Mouse (Mus musculus): ENCODE measurements at regions not wholly inside any gene's neighbourhood (a gene's known extent, or its start where the extent isn't known, plus 50 kb on each side); places are given as distances from the start of the nearest gene placed in this dataset.

DNA sequence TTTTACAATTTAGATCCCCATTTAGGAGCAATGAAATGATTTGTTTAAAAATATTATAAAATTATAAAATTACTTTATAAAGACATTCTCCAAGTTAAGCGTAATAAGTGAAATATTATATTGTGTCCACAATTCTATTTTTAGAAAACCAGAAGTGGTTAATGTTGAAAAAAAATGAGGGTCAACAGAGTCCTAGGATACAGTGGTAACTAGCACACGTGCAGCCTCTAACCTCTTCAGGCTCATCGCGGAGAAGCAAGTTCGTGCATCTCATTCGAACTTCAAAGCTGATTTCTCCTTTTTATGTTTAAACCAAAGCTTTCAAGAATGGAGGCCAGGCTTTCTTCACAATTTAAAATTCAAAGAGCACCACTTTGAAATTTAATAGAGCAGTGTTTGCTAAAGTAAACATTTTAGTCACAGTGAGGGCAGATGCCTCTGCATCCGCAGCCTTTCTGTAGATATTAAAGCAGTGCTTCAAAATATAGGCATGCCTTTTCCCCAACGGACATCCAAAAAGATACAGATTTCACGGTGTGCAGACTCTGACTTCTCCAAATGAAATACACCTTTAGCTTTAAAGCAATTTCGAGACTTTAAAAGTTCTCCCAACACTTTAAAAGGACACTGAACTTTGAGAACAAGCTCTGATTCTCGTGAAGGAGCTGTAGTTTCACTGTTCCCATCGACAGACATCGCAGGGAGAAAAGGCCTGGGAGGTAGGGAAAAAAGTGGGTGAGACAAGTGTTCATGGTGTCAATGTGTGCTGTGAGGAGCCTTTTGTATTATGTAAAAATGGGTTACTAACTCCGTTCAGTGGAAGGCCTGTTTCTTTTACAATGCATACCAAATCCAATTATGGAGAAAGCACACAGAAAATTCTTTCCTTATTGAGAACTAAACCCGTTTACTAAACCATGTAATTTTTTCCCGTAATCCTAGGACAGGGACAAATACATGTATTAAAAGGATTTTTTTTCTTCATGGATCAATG is 419.8 kb upstream of the Manea start:
- Histone ChIP-seq H3K4me1 (replicated peaks) (peaks cover 7% of the 10 kb centered on the region), H3K9me3 (no peaks in the 10 kb centered on the region), H3K4me3 (replicated peaks) (0 out of 2 replicates have a peak overlapping the region, but pooled peaks have one; percentile 4), H3K27me3 (peaks cover 58% of the 10 kb centered on the region), H3K27ac (no peak overlapping the region), H3K36me3 (no peaks in the 10 kb centered on the region), H3K9ac (replicated peaks) (no peak overlapping the region), H3K4me2 (replicated peaks) (peak overlapping the region; percentile 44)
- ATAC-seq = peak; percentile 71
- WGBS = 15% methylated on average over 16 of the region's 16 CpGs

GRCm38 (mm10) chr4:26740815-26741214 is 394.1 kb upstream of the Manea start:
- no peaks in the 10 kb centered on the region for H3K27me3 ChIP-seq
- ATAC-seq = no peak
- WGBS = 86% methylated on average over 3 of the region's 3 CpGs

DNA sequence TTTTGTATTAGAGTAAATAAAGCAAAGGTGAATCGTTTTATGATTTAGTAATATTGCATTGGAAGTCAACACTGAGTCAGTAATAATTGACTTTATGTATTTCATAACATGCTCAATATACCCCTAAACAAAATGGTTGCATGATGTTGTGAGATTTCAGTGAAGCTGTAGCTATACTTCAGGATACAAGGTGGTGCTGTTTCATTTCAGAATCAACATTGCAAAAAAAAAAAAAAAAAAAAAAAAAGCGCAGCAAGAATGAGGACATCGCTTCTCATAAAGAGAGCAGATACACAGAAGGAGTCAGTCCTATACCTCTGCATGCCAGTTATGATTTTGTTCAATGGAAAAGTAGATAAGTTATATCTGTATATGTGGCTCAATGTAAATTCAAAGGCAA is 389.7 kb upstream of the Manea start:
- Histone ChIP-seq H3K9me3 (no peaks in the 10 kb centered on the region), H3K9ac (replicated peaks) (no peak overlapping the region), H3K27ac (no peak overlapping the region), H3K4me1 (replicated peaks) (no peaks in the 10 kb centered on the region), H3K4me2 (replicated peaks) (no peak overlapping the region), H3K27me3 (no peaks in the 10 kb centered on the region), H3K36me3 (no peaks in the 10 kb centered on the region), H3K4me3 (replicated peaks) (no peak overlapping the region)
- WGBS = 69% methylated on average over 3 of the region's 3 CpGs
- ATAC-seq = no peak

More at GRCm38 (mm10) chr4:26740815-26741214, 394.1 kb upstream of the Manea start:
- H3K4me1 ChIP-seq (replicated peaks) = no peaks in the 10 kb centered on the region
- no peak overlapping the region for H3K9ac ChIP-seq (replicated peaks)
- no peak overlapping the region for H3K27ac ChIP-seq
- H3K36me3 ChIP-seq = no peaks in the 10 kb centered on the region
- no peak overlapping the region for H3K4me3 ChIP-seq (replicated peaks)
- no peaks in the 10 kb centered on the region for H3K9me3 ChIP-seq
- H3K4me2 ChIP-seq (replicated peaks) = no peak overlapping the region

- WGBS = 81% methylated on average over 3 of the region's 3 CpGs
- ATAC-seq = no peak
- Histone ChIP-seq H3K36me3 (no peaks in the 10 kb centered on the region), H3K9me3 (no peaks in the 10 kb centered on the region), H3K4me3 (replicated peaks) (no peak overlapping the region), H3K27ac (no peak overlapping the region), H3K4me2 (replicated peaks) (no peak overlapping the region), H3K27me3 (no peaks in the 10 kb centered on the region), H3K4me1 (replicated peaks) (no peaks in the 10 kb centered on the region), H3K9ac (replicated peaks) (no peak overlapping the region)
These were observed 367.7 kb upstream of the Manea start for GRCm38 (mm10) chr4:26714437-26714836.

GRCm38 (mm10) chr4:26709964-26710363 is 363.3 kb upstream of the Manea start:
- WGBS = 95% methylated on average over 1 of the region's 1 CpGs
- no peaks in the 10 kb centered on the region for H3K27me3 ChIP-seq
- H3K4me2 ChIP-seq (replicated peaks) = no peak overlapping the region
- no peaks in the 10 kb centered on the region for H3K4me1 ChIP-seq (replicated peaks)
- no peaks in the 10 kb centered on the region for H3K9me3 ChIP-seq
- no peaks in the 10 kb centered on the region for H3K36me3 ChIP-seq
- H3K27ac ChIP-seq = no peak overlapping the region
- no peak overlapping the region for H3K9ac ChIP-seq (replicated peaks)
- ATAC-seq = no peak
- H3K4me3 ChIP-seq (replicated peaks) = no peak overlapping the region

DNA sequence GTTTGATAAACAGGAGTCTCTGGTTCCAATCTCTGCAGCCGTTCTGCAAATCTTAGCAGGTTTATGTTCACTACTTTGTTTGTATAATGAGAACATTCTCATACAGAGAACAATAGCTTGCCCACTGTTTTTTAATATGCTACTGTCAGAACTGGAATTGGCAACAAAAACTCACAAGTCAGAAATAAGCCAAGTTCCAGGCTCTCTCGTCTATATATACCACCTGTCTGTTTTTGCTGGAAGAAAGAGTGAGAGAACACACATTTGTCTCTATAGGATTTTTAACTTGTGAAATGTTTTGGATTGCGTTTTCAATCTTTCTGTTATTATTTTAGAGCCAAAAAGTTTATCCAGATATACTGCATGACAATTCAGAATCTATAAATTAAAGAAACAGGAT is 349.3 kb upstream of the Manea start:
- Histone ChIP-seq H3K36me3 (no peaks in the 10 kb centered on the region), H3K4me2 (replicated peaks) (no peak overlapping the region), H3K27ac (no peak overlapping the region), H3K27me3 (no peaks in the 10 kb centered on the region), H3K4me3 (replicated peaks) (no peak overlapping the region), H3K4me1 (replicated peaks) (no peaks in the 10 kb centered on the region), H3K9ac (replicated peaks) (no peak overlapping the region), H3K9me3 (no peaks in the 10 kb centered on the region)
- 72% methylated on average over 3 of the region's 3 CpGs for WGBS
- ATAC-seq = no peak
